Mouse (Mus musculus) midbrain, embryonic 12.5 days (tissue): Measurements from ENCODE around the gene Eya4. TPM values are rescaled to one million over a fixed set of nuclear protein-coding genes. Genes with fewer than 3 reads are reported as not detected.

Experiments used
- ATAC-seq: fragments of 200-750 bp; cut with Nextera tagmentation; 2 replicates; pipeline ENCODE4 v1.8.0; 2017; ENCODE audit warnings: low read depth, moderate TSS enrichment, moderate library complexity; ENCODE audit not compliant: low FRiP score
- H3K27ac ChIP-seq: fragments of 300-500 bp; sonication (generic); replicated peaks from 2 replicates; pipeline ENCODE4 v1.5.1; 2016; ENCODE audit warnings: mild to moderate bottlenecking
- H3K27me3 ChIP-seq: fragments of 300-500 bp; sonication (generic); 2 replicates; pipeline ENCODE4 v1.6.1; 2016; ENCODE audit warnings: mild to moderate bottlenecking
- H3K36me3 ChIP-seq: fragments of 300-500 bp; sonication (generic); 2 replicates; pipeline ENCODE4 v1.6.1; 2016
- H3K4me1 ChIP-seq: fragments of 300-500 bp; sonication (generic); 2 replicates; pipeline ENCODE4 v1.6.1; 2016
- H3K4me2 ChIP-seq: fragments of 300-500 bp; sonication (generic); replicated peaks from 2 replicates; pipeline ENCODE4 v1.6.1; 2016; ENCODE audit warnings: mild to moderate bottlenecking, moderate library complexity
- H3K4me3 ChIP-seq: fragments of 300-500 bp; sonication (generic); 2 replicates; pipeline ENCODE4 v1.5.1; 2016; ENCODE audit warnings: mild to moderate bottlenecking
- H3K9ac ChIP-seq: fragments of 300-500 bp; sonication (generic); replicated peaks from 2 replicates; pipeline ENCODE4 v1.6.1; 2016; ENCODE audit warnings: mild to moderate bottlenecking, moderate library complexity
- H3K9me3 ChIP-seq: fragments of 300-500 bp; sonication (generic); 2 replicates; pipeline ENCODE4 v1.6.1; 2016; ENCODE audit warnings: mild to moderate bottlenecking
- WGBS: fragments of 180-500 bp; shearing (Covaris S2); methylation state at CpG from one replicate; pipeline ENCODE4 v1.1.7; 2016; 5-methylcytosine and 5-hydroxymethylcytosine counted together
- polyA plus RNA-seq: library from polyadenylated mRNA; unstranded; fragments of >200 nt; fragmentation: Nextera tagmentation; extraction: Ambion mirVana; gene quantifications from 2 replicates; pipeline ENCODE4 v1.2.1, GENCODE M21; 2016

Gene Eya4
- polyA plus RNA-seq, result 1.8 and 2.3 TPM in 2 replicates

GRCm38 (mm10) chr10:23350011-23350911 lies at the start of gene Eya4:
Gene Eya4, minus strand, starts transcription at chr10:23350786.
- ATAC-seq, result peak; percentile 86
- peaks cover 17% of the 10 kb centered on the region for H3K4me1 ChIP-seq
- peak within 1 kb of the TSS; percentile 89 for H3K4me2 ChIP-seq
- no peaks in the 10 kb centered on the region for H3K36me3 ChIP-seq
- whole genome bisulfite sequencing, result under 1% methylated on average over 71 of the region's 79 CpGs
- 0 out of 2 replicates have a peak within 1 kb of the TSS, but pooled peaks have one; percentile 15 for H3K27ac ChIP-seq
- peaks cover 35% of the 10 kb centered on the region for H3K27me3 ChIP-seq
- peak within 1 kb of the TSS; percentile 75 for H3K9ac ChIP-seq
- H3K4me3 ChIP-seq, result peak within 1 kb of the TSS; percentile 72
- no peaks in the 10 kb centered on the region for H3K9me3 ChIP-seq

- Histone ChIP-seq H3K27me3 (no peaks in the 10 kb centered on the region), H3K36me3 (no peaks in the 10 kb centered on the region), H3K9me3 (no peaks in the 10 kb centered on the region), H3K4me2 (no peak overlapping the region), H3K4me1 (no peaks in the 10 kb centered on the region), H3K27ac (no peak overlapping the region), H3K4me3 (no peak overlapping the region), H3K9ac (no peak overlapping the region)
- WGBS, result 87% methylated on average over 3 of the region's 3 CpGs
- no peak for ATAC-seq
Measured at GRCm38 (mm10) chr10:23395399-23395798, 44.8 kb upstream of the Eya4 start.

- Histone ChIP-seq H3K27me3 (no peaks in the 10 kb centered on the region), H3K36me3 (no peaks in the 10 kb centered on the region), H3K4me3 (no peak overlapping the region), H3K9me3 (no peaks in the 10 kb centered on the region), H3K4me1 (no peaks in the 10 kb centered on the region), H3K4me2 (no peak overlapping the region), H3K27ac (no peak overlapping the region), H3K9ac (no peak overlapping the region)
- WGBS, result 92% methylated on average over 11 of the region's 11 CpGs
- ATAC-seq, result no peak
Measured at GRCm38 (mm10) chr10:23394556-23395245, 44.1 kb upstream of the Eya4 start.

- ATAC-seq, result no peak
- Histone ChIP-seq H3K36me3 (no peaks in the 10 kb centered on the region), H3K4me3 (no peak overlapping the region), H3K4me2 (no peak overlapping the region), H3K9ac (no peak overlapping the region), H3K27me3 (no peaks in the 10 kb centered on the region), H3K27ac (no peak overlapping the region), H3K9me3 (no peaks in the 10 kb centered on the region), H3K4me1 (no peaks in the 10 kb centered on the region)
- 82% methylated on average over 6 of the region's 6 CpGs for WGBS
Measured at GRCm38 (mm10) chr10:23394152-23394551, 43.6 kb upstream of the Eya4 start.

- WGBS, result 92% methylated on average over 6 of the region's 6 CpGs
- H3K9me3 ChIP-seq, result no peaks in the 10 kb centered on the region
- no peaks in the 10 kb centered on the region for H3K36me3 ChIP-seq
- no peak for ATAC-seq
- H3K4me1 ChIP-seq, result no peaks in the 10 kb centered on the region
- no peak overlapping the region for H3K27ac ChIP-seq
- no peaks in the 10 kb centered on the region for H3K27me3 ChIP-seq
- no peak overlapping the region for H3K4me3 ChIP-seq
- no peak overlapping the region for H3K9ac ChIP-seq
- H3K4me2 ChIP-seq, result no peak overlapping the region
Measured at GRCm38 (mm10) chr10:23363866-23364265, 13.3 kb upstream of the Eya4 start.

GRCm38 (mm10) chr10:23349392-23350010 lies 1.1 kb downstream of the Eya4 start:
- Histone ChIP-seq H3K9me3 (no peaks in the 10 kb centered on the region), H3K4me3 (peak overlapping the region; percentile 72), H3K36me3 (no peaks in the 10 kb centered on the region), H3K27ac (0 out of 2 replicates have a peak overlapping the region, but pooled peaks have one; percentile 15), H3K4me1 (peaks cover 17% of the 10 kb centered on the region), H3K27me3 (peaks cover 35% of the 10 kb centered on the region), H3K9ac (peak overlapping the region; percentile 75), H3K4me2 (peak overlapping the region; percentile 89)
- ATAC-seq, result peak; percentile 44
- WGBS, result 1% methylated on average over 31 of the region's 33 CpGs

- peak overlapping the region; percentile 89 for H3K4me2 ChIP-seq
- peak overlapping the region; percentile 75 for H3K9ac ChIP-seq
- peak; percentile 28 for ATAC-seq
- H3K27me3 ChIP-seq, result peaks cover 35% of the 10 kb centered on the region
- H3K4me3 ChIP-seq, result peak overlapping the region; percentile 72
- H3K27ac ChIP-seq, result no peak overlapping the region
- peaks cover 17% of the 10 kb centered on the region for H3K4me1 ChIP-seq
- H3K36me3 ChIP-seq, result no peaks in the 10 kb centered on the region
- WGBS, result under 1% methylated on average over 22 of the region's 22 CpGs
- H3K9me3 ChIP-seq, result no peaks in the 10 kb centered on the region
Measured at GRCm38 (mm10) chr10:23348893-23349391, 1.6 kb downstream of the Eya4 start.

- 1% methylated on average over 34 of the region's 34 CpGs for WGBS
- no peaks in the 10 kb centered on the region for H3K9me3 ChIP-seq
- peaks cover 35% of the 10 kb centered on the region for H3K27me3 ChIP-seq
- no peak for ATAC-seq
- H3K36me3 ChIP-seq, result no peaks in the 10 kb centered on the region
- H3K9ac ChIP-seq, result peak overlapping the region; percentile 75
- no peak overlapping the region for H3K27ac ChIP-seq
- peak overlapping the region; percentile 89 for H3K4me2 ChIP-seq
- H3K4me1 ChIP-seq, result peaks cover 17% of the 10 kb centered on the region
- H3K4me3 ChIP-seq, result peak overlapping the region; percentile 72
Measured at GRCm38 (mm10) chr10:23348101-23348892, 2.3 kb downstream of the Eya4 start.

GRCm38 (mm10) chr10:23337250-23337649 lies 13.3 kb downstream of the Eya4 start:
- Histone ChIP-seq H3K27me3 (0 out of 2 replicates have a peak, but pooled peaks cover 3% of the 10 kb centered on the region), H3K4me1 (peaks cover 6% of the 10 kb centered on the region; the same call in 1 of the 2 replicates), H3K27ac (no peak overlapping the region), H3K9ac (no peak overlapping the region), H3K4me3 (no peak overlapping the region), H3K4me2 (no peak overlapping the region), H3K36me3 (no peaks in the 10 kb centered on the region), H3K9me3 (no peaks in the 10 kb centered on the region)
- no peak for ATAC-seq
- WGBS, result 90% methylated on average over 1 of the region's 1 CpGs

- no peaks in the 10 kb centered on the region for H3K27me3 ChIP-seq
- no peak overlapping the region for H3K27ac ChIP-seq
- H3K9me3 ChIP-seq, result no peaks in the 10 kb centered on the region
- H3K36me3 ChIP-seq, result no peaks in the 10 kb centered on the region
- H3K4me3 ChIP-seq, result no peak overlapping the region
- H3K4me1 ChIP-seq, result 0 out of 2 replicates have a peak, but pooled peaks cover 3% of the 10 kb centered on the region
- ATAC-seq, result no peak
- H3K4me2 ChIP-seq, result no peak overlapping the region
- WGBS, result 88% methylated on average over 5 of the region's 5 CpGs
- no peak overlapping the region for H3K9ac ChIP-seq
Measured at GRCm38 (mm10) chr10:23332768-23333167, 17.8 kb downstream of the Eya4 start.

GRCm38 (mm10) chr10:23327651-23328050 lies 22.9 kb downstream of the Eya4 start:
- no peak for ATAC-seq
- H3K27ac ChIP-seq, result no peak overlapping the region
- no peak overlapping the region for H3K9ac ChIP-seq
- H3K4me3 ChIP-seq, result no peak overlapping the region
- WGBS, result 92% methylated on average over 6 of the region's 6 CpGs
- no peak overlapping the region for H3K4me2 ChIP-seq
- H3K27me3 ChIP-seq, result no peaks in the 10 kb centered on the region
- 0 out of 2 replicates have a peak, but pooled peaks cover 3% of the 10 kb centered on the region for H3K4me1 ChIP-seq
- no peaks in the 10 kb centered on the region for H3K9me3 ChIP-seq
- H3K36me3 ChIP-seq, result no peaks in the 10 kb centered on the region
